Mouse (Mus musculus) lung, embryonic 14.5 days (tissue): ENCODE data around the gene Tmem119. TPM values are rescaled to one million over a fixed set of nuclear protein-coding genes. Genes with fewer than 3 reads are reported as not detected.

Source experiments
- ATAC-seq: fragments of 200-750 bp; cut with Nextera tagmentation; 2 replicates; pipeline ENCODE4 v1.8.0; 2017; ENCODE audit warnings: mild to moderate bottlenecking, moderate TSS enrichment, moderate library complexity; ENCODE audit not compliant: insufficient read depth
- DNase-seq: peaks from one replicate; pipeline ENCODE4 v3.0.0-alpha.2; 2015
- H3K27ac ChIP-seq: fragments of 300-500 bp; sonication (generic); 2 replicates; pipeline ENCODE4 v1.5.1; 2014; ENCODE audit warnings: low read depth, mild to moderate bottlenecking, moderate library complexity
- H3K27me3 ChIP-seq: fragments of 300-500 bp; sonication (generic); 2 replicates; pipeline ENCODE4 v1.6.1; 2014; ENCODE audit warnings: low read length, control low read depth; ENCODE audit not compliant: insufficient read depth
- H3K36me3 ChIP-seq: fragments of 300-500 bp; sonication (generic); 2 replicates; pipeline ENCODE4 v1.6.1; 2014; ENCODE audit warnings: control low read depth; ENCODE audit not compliant: insufficient read depth
- H3K4me1 ChIP-seq: fragments of 300-500 bp; sonication (generic); 2 replicates; pipeline ENCODE4 v1.6.1; 2014; ENCODE audit warnings: antibody characterized with exemption, control low read depth; ENCODE audit not compliant: insufficient read depth
- H3K4me2 ChIP-seq: fragments of 300-500 bp; sonication (generic); 2 replicates; pipeline ENCODE4 v1.6.1; 2014; ENCODE audit warnings: mild to moderate bottlenecking
- H3K4me3 ChIP-seq: fragments of 300-500 bp; sonication (generic); 2 replicates; pipeline ENCODE4 v1.5.1; 2014; ENCODE audit warnings: low read depth, low read length
- H3K9ac ChIP-seq: fragments of 300-500 bp; sonication (generic); 2 replicates; pipeline ENCODE4 v1.6.1; 2014
- H3K9me3 ChIP-seq: fragments of 300-500 bp; sonication (generic); 2 replicates; pipeline ENCODE4 v1.6.1; 2016; ENCODE audit warnings: low read depth, low read length, control low read depth
- CTCF ChIP-seq: IDR thresholded peaks from 2 replicates; pipeline ENCODE4 v1.5.1; 2016; ENCODE audit warnings: antibody characterized with exemption, low read depth
- WGBS: fragments of 180-500 bp; shearing (Covaris S2); extraction: QIAGEN DNeasy Blood & Tissue Kit; methylation state at CpG from one replicate; pipeline ENCODE4 v1.1.7; 2014; 5-methylcytosine and 5-hydroxymethylcytosine counted together
- polyA plus RNA-seq: library from polyadenylated mRNA; unstranded; fragments of >200 nt; fragmentation: Nextera tagmentation; extraction: Ambion mirVana; gene quantifications from 2 replicates; pipeline ENCODE4 v1.2.1, GENCODE M21; 2014

The Tmem119 gene
- polyA plus RNA-seq, 1 experiment from 2014 or later: 23.6 TPM

DNA sequence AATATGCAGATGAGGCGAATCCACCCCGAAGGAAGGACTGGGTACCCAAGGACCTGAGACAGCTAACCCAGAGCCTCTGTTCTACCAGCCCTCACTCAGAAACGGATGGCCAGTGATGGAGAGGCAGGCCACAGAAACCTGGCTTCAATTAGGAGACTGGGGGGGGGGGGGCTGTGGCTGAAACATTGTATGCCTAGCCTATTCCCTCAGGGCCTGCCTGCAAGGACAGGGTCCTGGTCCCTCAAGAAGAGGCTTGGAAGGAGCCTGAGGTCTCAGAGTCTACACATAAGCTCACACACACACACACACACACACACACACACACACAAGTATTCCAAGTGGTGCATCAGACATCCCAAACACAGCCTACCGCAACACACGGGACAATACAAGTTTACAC lies 625 bp downstream of the Tmem119 start:
- Histone ChIP-seq H3K9me3 (no peaks in the 10 kb centered on the region), H3K27me3 (no peaks in the 10 kb centered on the region), H3K4me2 (peak overlapping the region; percentile 58), H3K36me3 (0 out of 2 replicates have a peak, but pooled peaks cover 8% of the 10 kb centered on the region), H3K4me3 (peak overlapping the region; percentile 46), H3K27ac (peak overlapping the region; percentile 77; the same call in 1 of the 2 replicates), H3K9ac (peak overlapping the region; percentile 36; the same call in 1 of the 2 replicates), H3K4me1 (peaks cover 14% of the 10 kb centered on the region)
- TF ChIP-seq CTCF: no peak
- DNase-seq (no peak), ATAC-seq (peak; percentile 0; the same call in 1 of the 2 replicates)
- 37% methylated on average over 5 of the region's 5 CpGs for WGBS

DNA sequence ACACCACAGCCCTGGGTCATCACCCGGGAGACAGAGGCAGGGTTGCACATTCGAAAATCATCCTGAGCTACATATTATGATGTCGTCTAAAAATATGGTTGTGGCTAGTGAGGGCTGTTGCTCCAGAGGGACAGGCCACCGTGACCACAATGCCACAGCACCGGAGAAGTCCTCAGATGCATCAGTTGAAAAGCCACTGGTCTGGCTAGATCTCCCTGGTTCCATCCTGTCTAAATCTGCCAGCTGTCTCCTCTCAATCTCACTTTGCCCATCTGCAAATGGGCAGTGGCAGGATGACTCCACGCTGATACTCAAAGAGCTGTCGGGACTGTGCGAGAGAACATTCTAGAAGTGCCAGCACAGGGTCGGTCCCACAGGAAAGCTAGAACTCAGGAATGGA lies 1.8 kb downstream of the Tmem119 start:
- DNase-seq: no peak
- TF ChIP-seq CTCF: no peak
- Histone ChIP-seq H3K4me3 (peak overlapping the region; percentile 46), H3K27ac (no peak overlapping the region; the same call in 1 of the 2 replicates), H3K4me1 (peaks cover 14% of the 10 kb centered on the region), H3K9me3 (no peaks in the 10 kb centered on the region), H3K4me2 (peak overlapping the region; percentile 58), H3K27me3 (no peaks in the 10 kb centered on the region), H3K36me3 (peaks cover 19% of the 10 kb centered on the region; the same call in 1 of the 2 replicates), H3K9ac (no peak overlapping the region; the same call in 1 of the 2 replicates)
- WGBS: 52% methylated on average over 9 of the region's 9 CpGs
- ATAC-seq: no peak

DNA sequence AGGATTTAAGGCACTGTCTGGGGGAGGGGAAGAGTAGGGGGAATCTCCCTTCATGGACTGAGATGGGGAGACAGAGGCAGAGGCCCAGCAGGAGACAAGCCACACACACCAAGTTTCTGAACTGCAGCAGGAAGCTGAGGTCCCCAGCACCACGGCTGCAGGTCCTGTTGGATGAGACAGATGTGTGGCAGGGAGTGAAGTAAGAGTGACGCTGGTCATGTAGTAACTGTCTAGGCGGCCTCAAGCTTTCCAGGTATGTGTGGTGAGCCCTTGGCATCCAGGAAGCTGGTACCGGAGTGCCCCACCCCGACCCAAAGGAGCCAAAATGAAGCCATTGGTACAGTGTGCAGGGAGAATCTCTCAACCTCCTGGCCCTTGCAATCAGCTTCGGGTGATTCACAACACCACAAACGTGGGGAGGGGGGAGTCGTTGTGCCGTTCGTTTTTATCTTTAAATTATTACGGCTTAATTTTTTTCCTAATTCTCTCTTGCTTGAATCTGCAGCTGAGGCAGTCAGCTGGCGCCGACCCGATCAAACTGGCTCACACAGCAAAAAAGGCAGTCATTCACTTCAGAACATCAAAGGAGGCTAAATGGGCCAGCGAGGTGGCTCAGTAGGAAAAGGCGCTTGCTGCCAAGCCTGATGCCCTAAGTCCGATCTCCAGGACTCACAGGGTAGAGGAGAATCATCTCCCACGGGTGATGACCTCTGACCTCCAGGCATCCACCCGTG lies 3.0 kb downstream of the Tmem119 start:
- ATAC-seq (0 out of 2 replicates have a peak, but pooled peaks have one; percentile 2), DNase-seq (no peak)
- TF ChIP-seq CTCF: no peak
- H3K27me3 ChIP-seq: no peaks in the 10 kb centered on the region
- H3K27ac ChIP-seq: peak overlapping the region; percentile 86
- H3K9me3 ChIP-seq: no peaks in the 10 kb centered on the region
- peak overlapping the region; percentile 23; the same call in 1 of the 2 replicates for H3K4me3 ChIP-seq
- 13% methylated on average over 19 of the region's 19 CpGs for WGBS
- H3K9ac ChIP-seq: 0 out of 2 replicates have a peak overlapping the region, but pooled peaks have one; percentile 14
- peaks cover 23% of the 10 kb centered on the region; the same call in 1 of the 2 replicates for H3K36me3 ChIP-seq
- peak overlapping the region; percentile 58 for H3K4me2 ChIP-seq
- peaks cover 16% of the 10 kb centered on the region for H3K4me1 ChIP-seq

DNA sequence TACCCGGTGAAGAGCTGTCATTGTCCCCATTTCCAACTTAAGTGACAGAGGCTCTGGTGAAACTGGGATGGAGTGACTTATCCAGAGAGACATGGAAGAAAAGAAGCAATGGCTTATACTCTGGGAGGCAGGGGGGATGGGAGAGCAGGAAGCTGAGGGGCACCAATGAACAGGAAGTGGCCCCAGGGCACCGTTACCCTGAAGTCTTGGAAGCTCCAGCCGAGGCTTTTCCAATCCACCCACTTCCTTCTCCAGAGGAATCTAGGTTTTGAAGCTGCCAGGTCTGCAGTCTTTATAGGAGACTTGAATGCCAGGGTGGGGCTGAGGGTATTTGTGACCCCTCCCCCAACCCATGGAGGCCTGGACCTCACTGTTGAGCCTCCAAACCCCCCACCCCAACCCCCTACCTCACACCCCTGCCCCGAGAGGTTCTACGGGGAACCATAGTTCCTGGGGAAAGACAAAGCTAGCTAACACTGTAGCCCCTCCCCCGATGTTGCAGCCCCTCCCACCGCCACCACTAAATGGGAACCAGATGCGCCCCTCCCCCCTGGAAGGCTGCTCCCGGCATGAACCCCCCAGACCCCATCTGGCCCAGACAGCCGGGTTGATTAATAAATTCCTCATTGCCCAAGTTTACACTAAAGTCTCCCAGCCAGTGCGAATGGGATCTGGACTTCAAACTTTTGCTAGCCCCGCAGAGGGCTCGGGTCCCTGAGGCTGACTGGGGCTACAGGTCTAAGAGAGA lies 3.7 kb downstream of the Tmem119 start:
- Histone ChIP-seq H3K9me3 (no peaks in the 10 kb centered on the region), H3K4me2 (peak overlapping the region; percentile 58), H3K27me3 (no peaks in the 10 kb centered on the region), H3K36me3 (peaks cover 23% of the 10 kb centered on the region; the same call in 1 of the 2 replicates), H3K9ac (0 out of 2 replicates have a peak overlapping the region, but pooled peaks have one; percentile 14), H3K4me3 (peak overlapping the region; percentile 23; the same call in 1 of the 2 replicates), H3K4me1 (peaks cover 18% of the 10 kb centered on the region), H3K27ac (peak overlapping the region; percentile 86)
- peak; percentile 21 for ATAC-seq
- DNase-seq: peak; percentile 86
- TF ChIP-seq CTCF: no peak
- WGBS: 7% methylated on average over 13 of the region's 13 CpGs

DNA sequence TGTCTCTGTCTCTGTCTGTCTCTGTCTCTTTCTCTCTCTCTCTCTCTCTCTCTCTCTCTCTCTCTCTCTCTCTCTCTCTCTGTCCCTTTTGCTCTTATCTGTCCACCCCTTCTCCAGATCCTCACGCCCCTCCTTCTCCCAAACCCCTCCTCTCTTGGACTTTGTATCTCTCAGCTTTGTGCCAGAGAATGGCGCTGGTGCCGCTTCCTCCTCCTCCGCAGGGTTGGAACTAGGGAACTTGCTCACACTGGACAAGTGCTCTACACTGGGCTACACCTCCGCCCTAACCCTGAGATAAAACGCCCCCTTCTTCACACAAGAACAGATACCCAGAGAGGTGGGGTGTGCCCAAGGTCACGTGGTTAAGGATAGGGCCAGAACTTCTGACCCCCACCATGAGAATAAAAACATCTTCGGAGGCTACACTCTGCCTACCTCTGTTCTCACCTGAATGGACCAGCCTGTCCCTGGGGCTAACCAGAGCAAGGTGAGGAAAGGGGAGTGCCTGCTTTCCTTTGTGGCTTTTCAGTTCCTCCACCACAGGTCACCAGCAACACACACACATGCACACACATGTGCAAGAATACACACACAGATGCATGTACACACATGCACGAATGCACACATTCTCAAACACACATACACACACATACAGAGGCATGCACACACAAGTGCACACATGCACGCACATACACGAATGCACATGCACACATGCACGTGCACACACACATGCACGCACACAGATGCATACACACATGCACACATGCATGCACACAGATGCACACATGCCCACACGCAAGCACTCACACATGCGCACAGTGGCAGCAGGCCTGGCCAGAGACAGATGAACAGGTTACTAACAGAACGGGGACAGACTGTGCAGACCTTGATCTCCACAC lies 8.9 kb downstream of the Tmem119 start:
- H3K4me3 ChIP-seq: no peak overlapping the region
- peaks cover 26% of the 10 kb centered on the region for H3K4me1 ChIP-seq
- TF ChIP-seq CTCF: no peak
- no peak overlapping the region for H3K27ac ChIP-seq
- H3K9me3 ChIP-seq: no peaks in the 10 kb centered on the region
- H3K9ac ChIP-seq: no peak overlapping the region
- DNase-seq (peak; percentile 46), ATAC-seq (no peak)
- H3K36me3 ChIP-seq: peaks cover 23% of the 10 kb centered on the region; the same call in 1 of the 2 replicates
- 67% methylated on average over 16 of the region's 16 CpGs for WGBS
- H3K4me2 ChIP-seq: no peak overlapping the region
- H3K27me3 ChIP-seq: no peaks in the 10 kb centered on the region

DNA sequence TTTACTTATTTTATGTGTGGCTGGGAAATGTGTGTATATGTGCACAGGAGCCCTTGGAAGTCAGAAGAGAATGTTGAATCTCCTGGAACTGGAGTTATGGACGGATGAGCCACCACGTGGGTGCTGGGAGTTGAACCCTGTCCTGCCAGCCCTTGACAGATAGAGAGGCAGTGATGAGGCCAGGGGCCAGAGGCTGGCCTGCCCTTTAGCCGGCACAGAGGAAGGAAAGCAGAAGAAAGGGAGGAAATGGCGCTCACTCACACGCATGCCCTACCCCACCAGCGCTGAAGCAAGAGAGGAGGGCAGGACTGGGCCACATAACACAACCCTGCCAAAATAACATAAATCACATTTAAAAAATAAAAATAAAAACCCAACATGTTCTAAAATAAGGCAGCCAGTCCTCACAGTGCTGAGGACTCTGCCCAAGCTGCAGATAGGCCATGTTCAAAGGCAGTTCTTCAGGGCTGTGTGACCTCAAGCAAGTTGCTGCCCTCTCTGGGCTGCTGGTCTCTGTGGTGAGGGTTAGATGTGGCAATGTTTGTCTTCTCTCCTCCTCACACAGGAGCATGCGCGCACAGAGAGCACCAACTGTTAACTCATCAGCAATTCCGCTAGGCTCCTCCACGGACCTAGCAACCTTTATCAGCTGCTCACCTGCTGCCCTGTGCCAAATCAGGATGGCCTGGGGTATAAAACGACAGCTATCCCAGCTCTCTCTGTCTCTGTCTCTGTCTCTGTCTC lies 9.7 kb downstream of the Tmem119 start:
- Histone ChIP-seq H3K27ac (peak overlapping the region; percentile 90), H3K4me3 (no peak overlapping the region), H3K4me1 (peaks cover 25% of the 10 kb centered on the region), H3K9ac (no peak overlapping the region), H3K36me3 (peaks cover 23% of the 10 kb centered on the region; the same call in 1 of the 2 replicates), H3K27me3 (no peaks in the 10 kb centered on the region), H3K4me2 (no peak overlapping the region), H3K9me3 (no peaks in the 10 kb centered on the region)
- whole genome bisulfite sequencing: 40% methylated on average over 11 of the region's 11 CpGs
- TF ChIP-seq CTCF: no peak
- peak; percentile 50 for DNase-seq
- ATAC-seq: no peak
